Mouse (Mus musculus) cortical plate, adult 2 months (tissue): ENCODE data around the gene Ric8b.

Experiments used
- CTCF ChIP-seq: fragments of 200-500 bp; IDR thresholded peaks from 2 replicates; pipeline ENCODE4 v1.5.1; 2011; ENCODE audit warnings: mild to moderate bottlenecking, control low read depth, low read length; ENCODE audit not compliant: insufficient read depth; ENCODE audit errors: extremely low read depth
- POLR2A ChIP-seq: fragments of 200-500 bp; IDR thresholded peaks from 2 replicates; pipeline ENCODE4 v1.6.1; 2011; ENCODE audit warnings: mild to moderate bottlenecking, low read length, control low read depth; ENCODE audit not compliant: insufficient read depth; ENCODE audit errors: extremely low read depth

- TF ChIP-seq CTCF = no peak
- no peak for TF ChIP-seq POLR2A
These were observed 10.5 kb upstream of the Ric8b start for GRCm38 (mm10) chr10:84906895-84907294.
